9 mouse cellular contexts compared by ENCODE assay signal in genomic region chr3:96813591-96814244, GRCm38 (mm10). TPM values are rescaled to one million over a fixed set of nuclear protein-coding genes. Genes with fewer than 3 reads are reported as not detected.
DNase-seq lines count a peak whose midpoint lies in the region; ATAC-seq and TF ChIP-seq lines count a peak whose summit lies in the region.
"Had no signal": no experiment of that assay in that cellular context is flagged by ENCODE, and none has a peak within 500 bp of the region (broad histone marks: within the 10 kb centered on the region; RNA-seq: fewer than 3 reads in every experiment).

No protein-coding gene starts in this region.

- no peaks in the 10 kb centered on the region; the same call in 1 of the 2 replicates for H3K4me1 ChIP-seq in spleen, adult 2 months (ENCODE audit: control insufficient read depth, insufficient read depth, insufficient read length)
- H3K4me1 ChIP-seq in embryonic facial prominence, embryonic 15.5 days: peaks cover 14% of the 10 kb centered on the region; the same call in 1 of the 2 replicates
- peaks cover 12% of the 10 kb centered on the region for H3K4me1 ChIP-seq in limb, embryonic 15.5 days
- no peaks in the 10 kb centered on the region for H3K4me1 ChIP-seq in forebrain, embryonic 11.5 days (replicated peaks; ENCODE audit: control insufficient read depth, insufficient read depth, low read length)

- 43% methylated on average over 7 of the region's 7 CpGs for WGBS in spleen, adult 2 months
- WGBS in embryonic facial prominence, embryonic 15.5 days: 34% methylated on average over 7 of the region's 7 CpGs
- WGBS in limb, embryonic 15.5 days: 34% methylated on average over 7 of the region's 7 CpGs
- 71% methylated on average over 7 of the region's 7 CpGs for WGBS in forebrain, embryonic 11.5 days

- H3K27ac ChIP-seq in spleen, adult 2 months (ENCODE audit: insufficient read depth, low read length): no peak overlapping the region
- no peak overlapping the region for H3K27ac ChIP-seq in embryonic facial prominence, embryonic 15.5 days (replicated peaks)
- no peak overlapping the region for H3K27ac ChIP-seq in limb, embryonic 15.5 days
- H3K27ac ChIP-seq in forebrain, embryonic 11.5 days (ENCODE audit: low read depth, low read length): no peak overlapping the region

- peak; percentile 64; the same call in 1 of the 2 replicates for ATAC-seq in embryonic facial prominence, embryonic 15.5 days (ENCODE audit: insufficient number of reproducible peaks, low FRiP score, low TSS enrichment, low read depth)
- no peak; the same call in 1 of the 2 replicates for ATAC-seq in limb, embryonic 15.5 days (ENCODE audit: insufficient number of reproducible peaks, low FRiP score, low TSS enrichment, low read depth)
- ATAC-seq in forebrain, embryonic 11.5 days (replicated peaks; ENCODE audit: low FRiP score): no peak

- H3K4me2 ChIP-seq in embryonic facial prominence, embryonic 15.5 days (replicated peaks): peak overlapping the region; percentile 30; the same call in 1 of the 2 replicates
- 0 out of 2 replicates have a peak overlapping the region, but pooled peaks have one; percentile 30 for H3K4me2 ChIP-seq in limb, embryonic 15.5 days
- no peak overlapping the region for H3K4me2 ChIP-seq in forebrain, embryonic 11.5 days (ENCODE audit: low read depth, low read length, severe bottlenecking)

- no peaks in the 10 kb centered on the region for H3K27me3 ChIP-seq in spleen, adult 2 months (ENCODE audit: control insufficient read depth, insufficient read depth, low read length)
- no peaks in the 10 kb centered on the region for H3K27me3 ChIP-seq in embryonic facial prominence, embryonic 15.5 days
- H3K27me3 ChIP-seq in limb, embryonic 15.5 days: peaks cover 4% of the 10 kb centered on the region; the same call in 1 of the 2 replicates
- no peaks in the 10 kb centered on the region for H3K27me3 ChIP-seq in forebrain, embryonic 11.5 days (ENCODE audit: control insufficient read depth, insufficient read depth, low read length)

- no peak for TF ChIP-seq CTCF in spleen, adult 2 months (IDR thresholded peaks at IDR 0.05; ENCODE audit: extremely low read depth, insufficient read depth, insufficient read length, insufficient replicate concordance)

- no peak for DNase-seq in spleen, adult 2 months (ENCODE audit: low read depth in 1 of 2, low spot score in 2 of 2)
- no peak for DNase-seq in spleen, adult 12 weeks (ENCODE audit: low spot score)
- DNase-seq in thymus, postnatal 14 days: peak; percentile 18
- no peak for DNase-seq in testis, postnatal 10 days (ENCODE audit: low spot score)
- DNase-seq in yolk sac, embryonic 10.5 days (ENCODE audit: low spot score): no peak
- no peak for DNase-seq in forebrain, embryonic 11.5 days (ENCODE audit: low spot score)

- peak overlapping the region; percentile 10; the same call in 1 of the 2 replicates for H3K4me3 ChIP-seq in spleen, adult 2 months (ENCODE audit: extremely low read depth, insufficient read depth, insufficient read length)
- H3K4me3 ChIP-seq in embryonic facial prominence, embryonic 15.5 days (replicated peaks): 0 out of 2 replicates have a peak overlapping the region, but pooled peaks have one; percentile 7
- H3K4me3 ChIP-seq in limb, embryonic 15.5 days: no peak overlapping the region
- no peak overlapping the region for H3K4me3 ChIP-seq in forebrain, embryonic 11.5 days (ENCODE audit: low read depth, low read length)
- H3K4me3 ChIP-seq: erythroblast, embryonic 14.5 days had no signal

- no peaks in the 10 kb centered on the region for H3K36me3 ChIP-seq in spleen, adult 2 months (ENCODE audit: control insufficient read depth, insufficient read depth, low read length)
- no peaks in the 10 kb centered on the region for H3K36me3 ChIP-seq in embryonic facial prominence, embryonic 15.5 days
- no peaks in the 10 kb centered on the region for H3K36me3 ChIP-seq in limb, embryonic 15.5 days
- no peaks in the 10 kb centered on the region for H3K36me3 ChIP-seq in forebrain, embryonic 11.5 days (ENCODE audit: control insufficient read depth, insufficient read depth, low read length)

- H3K9me3 ChIP-seq in embryonic facial prominence, embryonic 15.5 days (replicated peaks): no peaks in the 10 kb centered on the region
- no peaks in the 10 kb centered on the region for H3K9me3 ChIP-seq in limb, embryonic 15.5 days
- H3K9me3 ChIP-seq in forebrain, embryonic 11.5 days (ENCODE audit: control insufficient read depth, low read length): no peaks in the 10 kb centered on the region

- H3K9ac ChIP-seq in embryonic facial prominence, embryonic 15.5 days: no peak overlapping the region
- H3K9ac ChIP-seq in limb, embryonic 15.5 days: no peak overlapping the region
- no peak overlapping the region for H3K9ac ChIP-seq in forebrain, embryonic 11.5 days (ENCODE audit: low read length)

- TF ChIP-seq POLR2A in spleen, adult 2 months (IDR thresholded peaks at IDR 0.05; ENCODE audit: low read depth, low read length): no peak

RNA-seq across cellular contexts. Expression of gene Pdzk1, which starts 15.4 kb away (rescaled TPM):
- 0.11 TPM in 1 of 2 replicates, not detected in the other for polyA plus RNA-seq in spleen, adult 2 months (2012; rRNA removed)
- not detected in 2 replicates for polyA plus RNA-seq in embryonic facial prominence, embryonic 15.5 days (2015; fragmentation: Nextera tagmentation; extraction: Ambion mirVana)
- polyA plus RNA-seq in limb, embryonic 15.5 days (2015; fragmentation: Nextera tagmentation; extraction: Ambion mirVana): 0.06 TPM in 1 of 2 replicates, not detected in the other
- polyA plus RNA-seq in forebrain, embryonic 11.5 days (2014; fragmentation: Nextera tagmentation; extraction: Ambion mirVana): not detected in 2 replicates
- polyA plus RNA-seq: erythroblast, embryonic 14.5 days had no signal

RNA-seq across cellular contexts. Expression of gene Cd160, which starts 15.4 kb away (rescaled TPM):
- polyA plus RNA-seq in spleen, adult 2 months (2012; rRNA removed): 3.2 and 3.8 TPM in 2 replicates
- polyA plus RNA-seq in embryonic facial prominence, embryonic 15.5 days (2015; fragmentation: Nextera tagmentation; extraction: Ambion mirVana): 0.07 and 0.13 TPM in 2 replicates
- 0.14 and 0.20 TPM in 2 replicates for polyA plus RNA-seq in limb, embryonic 15.5 days (2015; fragmentation: Nextera tagmentation; extraction: Ambion mirVana)
- polyA plus RNA-seq in forebrain, embryonic 11.5 days (2014; fragmentation: Nextera tagmentation; extraction: Ambion mirVana): not detected in 2 replicates
- polyA plus RNA-seq: erythroblast, embryonic 14.5 days had no signal

Comparison
In these comparisons a context has a peak if more than half of its experiments do, and no peak if none do; other contexts are left out.
1. H3K4me3 ChIP-seq: peak in spleen, adult 2 months (single experiment) and embryonic facial prominence, embryonic 15.5 days (single experiment); none in limb, embryonic 15.5 days (single experiment) and forebrain, embryonic 11.5 days (single experiment).